Mouse (Mus musculus): ENCODE data around the gene Ltbp2.

- TF ChIP-seq POLR2A (IDR thresholded peaks at IDR 0.05; ENCODE audit: borderline replicate concordance, control insufficient read depth, low read depth, low read length) (no peak), CTCF (IDR thresholded peaks at IDR 0.05; ENCODE audit: control insufficient read depth, insufficient read depth, low read length) (no peak)
Measured at GRCm38 (mm10) chr12:84805228-84805842, 71.0 kb downstream of the Ltbp2 start.
